ENCODE assay signal across 8 mouse cellular contexts in the genomic region with DNA sequence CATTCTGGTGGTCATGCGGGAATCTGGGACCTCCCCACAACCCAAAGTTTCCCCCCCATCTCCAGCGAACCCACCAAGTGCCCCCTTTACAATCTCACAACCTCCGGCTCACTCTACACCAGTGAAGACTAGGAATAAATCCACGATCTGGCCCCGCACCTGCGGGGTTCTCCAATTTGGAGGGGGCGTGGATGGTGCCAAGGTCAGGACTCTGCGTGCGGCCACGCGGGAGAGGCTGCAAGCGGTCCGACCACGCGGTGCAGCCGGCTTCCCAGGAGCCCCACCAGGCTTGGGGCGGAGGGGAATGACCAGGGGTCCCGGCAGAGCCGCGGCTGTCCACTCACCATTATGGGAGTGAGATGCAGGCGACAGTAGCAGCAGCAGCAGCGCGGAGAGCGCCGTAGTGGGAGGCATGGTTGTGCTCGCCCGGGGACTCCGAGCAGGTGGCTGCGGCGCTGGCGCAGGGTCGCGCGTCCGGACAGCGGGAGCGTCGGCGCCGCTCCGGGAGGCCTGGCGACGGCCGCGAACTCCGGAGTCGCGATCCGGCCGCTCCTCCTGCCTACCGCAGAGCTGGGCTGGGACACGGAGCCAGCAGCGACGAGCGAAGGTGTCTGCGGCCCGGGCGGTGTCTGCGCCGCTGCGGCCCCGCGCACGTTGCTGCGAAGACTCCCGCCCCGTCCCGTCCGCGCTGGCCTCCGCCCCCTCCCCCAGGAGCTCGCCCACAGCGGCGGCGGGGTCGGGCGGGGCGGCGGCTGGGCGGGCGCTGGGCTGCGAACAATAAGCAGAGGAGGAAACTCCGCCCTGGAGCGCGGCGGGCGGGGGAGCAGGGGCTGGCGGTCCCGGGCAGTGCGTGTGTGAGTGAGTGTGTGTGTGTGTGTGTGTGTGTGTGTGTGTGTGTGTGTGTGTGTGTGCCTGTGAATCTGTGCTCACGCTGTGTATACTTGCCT. TPM values are rescaled to one million over a fixed set of nuclear protein-coding genes. Genes with fewer than 3 reads are reported as not detected.
DNase-seq lines count a peak whose midpoint lies in the region; ATAC-seq lines count a peak whose summit lies in the region.

A gene (minus strand): TSS at position 747 of the 947 bp plus-strand sequence.

- no peaks in the 10 kb centered on the region for H3K36me3 ChIP-seq in embryonic facial prominence, embryonic 13.5 days
- no peaks in the 10 kb centered on the region for H3K36me3 ChIP-seq in heart, embryonic 13.5 days
- H3K36me3 ChIP-seq in kidney, embryonic 16.5 days (ENCODE audit: insufficient read depth, low read length), result no peaks in the 10 kb centered on the region
- no peaks in the 10 kb centered on the region for H3K36me3 ChIP-seq in liver, embryonic 13.5 days
- no peaks in the 10 kb centered on the region for H3K36me3 ChIP-seq in stomach, embryonic 14.5 days (ENCODE audit: control insufficient read depth, insufficient read depth, low read length)

- H3K4me1 ChIP-seq in embryonic facial prominence, embryonic 13.5 days, result peaks cover 31% of the 10 kb centered on the region
- peaks cover 50% of the 10 kb centered on the region for H3K4me1 ChIP-seq in heart, embryonic 13.5 days
- H3K4me1 ChIP-seq in kidney, embryonic 16.5 days (ENCODE audit: insufficient read depth, low read length), result peaks cover 14% of the 10 kb centered on the region; the same call in 1 of the 2 replicates
- H3K4me1 ChIP-seq in liver, embryonic 13.5 days (replicated peaks), result peaks cover 80% of the 10 kb centered on the region
- peaks cover 8% of the 10 kb centered on the region for H3K4me1 ChIP-seq in stomach, embryonic 14.5 days (ENCODE audit: control insufficient read depth, insufficient read depth, low read length)

- H3K4me3 ChIP-seq in embryonic facial prominence, embryonic 13.5 days, result peak within 1 kb of the TSS; percentile 65
- H3K4me3 ChIP-seq in heart, embryonic 13.5 days, result peak within 1 kb of the TSS; percentile 68
- peak within 1 kb of the TSS; percentile 69 for H3K4me3 ChIP-seq in kidney, embryonic 16.5 days (ENCODE audit: low read length)
- peak within 1 kb of the TSS; percentile 78 for H3K4me3 ChIP-seq in liver, embryonic 13.5 days (replicated peaks)
- H3K4me3 ChIP-seq in stomach, embryonic 14.5 days (ENCODE audit: low read depth, low read length), result peak within 1 kb of the TSS; percentile 56

- peak; percentile 46 for DNase-seq in layer of hippocampus, adult 11-12 months (ENCODE audit: low spot score)
- DNase-seq in layer of hippocampus, adult 9-10 months (ENCODE audit: low spot score), result no peak
- DNase-seq in liver, embryonic 13.5 days, result peak; percentile 78
- DNase-seq in neural tube, embryonic 10.5 days (ENCODE audit: extremely low spot score, low spot score), result peak; percentile 86

- H3K9ac ChIP-seq in embryonic facial prominence, embryonic 13.5 days, result peak within 1 kb of the TSS; percentile 69
- peak within 1 kb of the TSS; percentile 86 for H3K9ac ChIP-seq in heart, embryonic 13.5 days
- H3K9ac ChIP-seq in kidney, embryonic 16.5 days (replicated peaks; ENCODE audit: low read length), result peak within 1 kb of the TSS; percentile 76
- peak within 1 kb of the TSS; percentile 87 for H3K9ac ChIP-seq in liver, embryonic 13.5 days
- peak within 1 kb of the TSS; percentile 53 for H3K9ac ChIP-seq in stomach, embryonic 14.5 days (replicated peaks; ENCODE audit: low read depth, low read length)

- H3K4me2 ChIP-seq in embryonic facial prominence, embryonic 13.5 days, result peak within 1 kb of the TSS; percentile 94
- peak within 1 kb of the TSS; percentile 98 for H3K4me2 ChIP-seq in heart, embryonic 13.5 days
- H3K4me2 ChIP-seq in kidney, embryonic 16.5 days (replicated peaks; ENCODE audit: low read depth, low read length), result peak within 1 kb of the TSS; percentile 92
- H3K4me2 ChIP-seq in liver, embryonic 13.5 days, result peak within 1 kb of the TSS; percentile 99
- peak within 1 kb of the TSS; percentile 95 for H3K4me2 ChIP-seq in stomach, embryonic 14.5 days (replicated peaks; ENCODE audit: low read depth, low read length)

- H3K27ac ChIP-seq in embryonic facial prominence, embryonic 13.5 days, result no peak within 1 kb of the TSS
- peak within 1 kb of the TSS; percentile 69 for H3K27ac ChIP-seq in heart, embryonic 13.5 days (replicated peaks)
- peak within 1 kb of the TSS; percentile 41; the same call in 1 of the 2 replicates for H3K27ac ChIP-seq in kidney, embryonic 16.5 days (ENCODE audit: low read length)
- H3K27ac ChIP-seq in liver, embryonic 13.5 days, result peak within 1 kb of the TSS; percentile 63
- peak within 1 kb of the TSS; percentile 21; the same call in 1 of the 2 replicates for H3K27ac ChIP-seq in stomach, embryonic 14.5 days (ENCODE audit: low read length)

- no peaks in the 10 kb centered on the region for H3K9me3 ChIP-seq in embryonic facial prominence, embryonic 13.5 days
- no peaks in the 10 kb centered on the region for H3K9me3 ChIP-seq in heart, embryonic 13.5 days
- H3K9me3 ChIP-seq in kidney, embryonic 16.5 days (ENCODE audit: low read length), result no peaks in the 10 kb centered on the region
- H3K9me3 ChIP-seq in liver, embryonic 13.5 days (replicated peaks), result no peaks in the 10 kb centered on the region
- no peaks in the 10 kb centered on the region for H3K9me3 ChIP-seq in stomach, embryonic 14.5 days (ENCODE audit: control insufficient read depth, low read depth, low read length)

- peak; percentile 75 for ATAC-seq in embryonic facial prominence, embryonic 13.5 days (ENCODE audit: insufficient number of reproducible peaks, insufficient read depth, low FRiP score, low TSS enrichment, low read depth)
- ATAC-seq in heart, embryonic 13.5 days (ENCODE audit: extremely low read depth, insufficient number of reproducible peaks, low FRiP score, low TSS enrichment), result peak; percentile 80
- ATAC-seq in kidney, embryonic 16.5 days (ENCODE audit: low FRiP score, low TSS enrichment), result peak; percentile 85
- peak; percentile 90 for ATAC-seq in liver, embryonic 13.5 days (ENCODE audit: low read depth)
- ATAC-seq in stomach, embryonic 14.5 days (ENCODE audit: insufficient number of reproducible peaks, insufficient read depth, low FRiP score, low read depth), result peak; percentile 90

- H3K27me3 ChIP-seq in embryonic facial prominence, embryonic 13.5 days, result peaks cover 97% of the 10 kb centered on the region
- H3K27me3 ChIP-seq in heart, embryonic 13.5 days (replicated peaks), result peaks cover 22% of the 10 kb centered on the region; the same call in 1 of the 2 replicates
- H3K27me3 ChIP-seq in kidney, embryonic 16.5 days (ENCODE audit: insufficient read depth, low read length), result peaks cover 82% of the 10 kb centered on the region
- peaks cover 27% of the 10 kb centered on the region for H3K27me3 ChIP-seq in liver, embryonic 13.5 days
- H3K27me3 ChIP-seq in stomach, embryonic 14.5 days (ENCODE audit: control insufficient read depth, insufficient read depth, low read length), result peaks cover 7% of the 10 kb centered on the region

- under 1% methylated on average over 72 of the region's 91 CpGs for WGBS in embryonic facial prominence, embryonic 13.5 days
- under 1% methylated on average over 81 of the region's 91 CpGs for WGBS in heart, embryonic 13.5 days
- WGBS in kidney, embryonic 16.5 days, result under 1% methylated on average over 84 of the region's 91 CpGs
- under 1% methylated on average over 70 of the region's 91 CpGs for WGBS in liver, embryonic 13.5 days (ENCODE audit: insufficient replicate concordance)
- under 1% methylated on average over 62 of the region's 91 CpGs for WGBS in stomach, embryonic 14.5 days

RNA-seq across cellular contexts. Expression of the gene that starts here (rescaled TPM):
- 7.5 and 8.9 TPM in 2 replicates for polyA plus RNA-seq in embryonic facial prominence, embryonic 13.5 days (2015; fragmentation: Nextera tagmentation; extraction: Ambion mirVana)
- 18.4 and 22.2 TPM in 2 replicates for polyA plus RNA-seq in heart, embryonic 13.5 days (2015; fragmentation: Nextera tagmentation; extraction: Ambion mirVana)
- 76.8 and 80.4 TPM in 2 replicates for polyA plus RNA-seq in kidney, embryonic 16.5 days (2015; fragmentation: Nextera tagmentation; extraction: Ambion mirVana)
- polyA plus RNA-seq in liver, embryonic 13.5 days (2015; fragmentation: Nextera tagmentation; extraction: Ambion mirVana), result 10.9 and 13.5 TPM in 2 replicates
- polyA plus RNA-seq in stomach, embryonic 14.5 days (2014; fragmentation: Nextera tagmentation; extraction: Ambion mirVana), result 20.8 and 23.6 TPM in 2 replicates
